Mouse (Mus musculus): ENCODE measurements at regions not wholly inside any gene's neighbourhood (a gene's known extent, or its start where the extent isn't known, plus 50 kb on each side); places are given as distances from the start of the nearest gene placed in this dataset.

- DNase-seq: peak; percentile 80
These were observed 96.1 kb upstream of the Naaladl2 start for GRCm38 (mm10) chr3:25240196-25240595.

GRCm38 (mm10) chr3:25220601-25221000 is 76.5 kb upstream of the Naaladl2 start:
- DNase-seq: no peak

GRCm38 (mm10) chr3:25208041-25208685 is 64.1 kb upstream of the Naaladl2 start:
- DNase-seq: peak; percentile 99

Measured in cerebellum, adult 9-10 months (tissue).